Mouse (Mus musculus): ENCODE results near the gene Usp22.

- TF ChIP-seq POLR2A (IDR thresholded peaks at IDR 0.05; ENCODE audit: insufficient read depth, low read length) (no peak), CTCF (IDR thresholded peaks at IDR 0.05; ENCODE audit: low read depth, low read length) (no peak)
These were observed 32.6 kb downstream of the Usp22 start for GRCm38 (mm10) chr11:61142262-61142661.
